Mouse (Mus musculus) c-Kit-positive CD71-positive TER-119-positive erythroid progenitor cells, embryonic 14.5 days (primary cell): ENCODE results near the gene Cnn2.

Experiments used
- DNase-seq: peaks from one replicate; pipeline ENCODE4 v3.0.0-alpha.2; 2013; ENCODE audit warnings: low spot score

Cnn2 gene

GRCm38 (mm10) chr10:79970415-79971182 is 17.8 kb upstream of the Cnn2 start, which contains the start of gene Grin3b:
Gene Grin3b, plus strand, starts transcription at chr10:79970715.
- DNase-seq = no peak

- DNase-seq = no peak
Measured at GRCm38 (mm10) chr10:79971183-79971497, 17.2 kb upstream of the Cnn2 start.

- no peak for DNase-seq
Measured at GRCm38 (mm10) chr10:79972831-79973230, 15.6 kb upstream of the Cnn2 start.

GRCm38 (mm10) chr10:79974087-79974486 is 14.3 kb upstream of the Cnn2 start:
- no peak for DNase-seq

- no peak for DNase-seq
Measured at GRCm38 (mm10) chr10:79974668-79975067, 13.7 kb upstream of the Cnn2 start.

- no peak for DNase-seq
Measured at GRCm38 (mm10) chr10:79976071-79976721, 12.2 kb upstream of the Cnn2 start.

GRCm38 (mm10) chr10:79976722-79977107 is 11.7 kb upstream of the Cnn2 start:
- DNase-seq = no peak

- no peak for DNase-seq
Measured at GRCm38 (mm10) chr10:79977324-79977723, 11.1 kb upstream of the Cnn2 start.

- DNase-seq = no peak
Measured at GRCm38 (mm10) chr10:79978061-79978460, 10.3 kb upstream of the Cnn2 start.

- no peak for DNase-seq
Measured at GRCm38 (mm10) chr10:79979401-79980155, 8.8 kb upstream of the Cnn2 start.

GRCm38 (mm10) chr10:79983205-79983604 is 5.2 kb upstream of the Cnn2 start:
- no peak for DNase-seq

GRCm38 (mm10) chr10:79983670-79984069 is 4.7 kb upstream of the Cnn2 start:
- peak; percentile 77 for DNase-seq

- DNase-seq = peak; percentile 86
Measured at GRCm38 (mm10) chr10:79984195-79984816, 4.1 kb upstream of the Cnn2 start, which contains the start of gene Tmem259. Gene Tmem259, minus strand, starts transcription at chr10:79984330.

- DNase-seq = peak; percentile 98
Measured at GRCm38 (mm10) chr10:79984871-79985270, 3.5 kb upstream of the Cnn2 start.

- peak; percentile 75 for DNase-seq
Measured at GRCm38 (mm10) chr10:79985334-79986231, 2.8 kb upstream of the Cnn2 start.

GRCm38 (mm10) chr10:79986232-79986878 is 2.0 kb upstream of the Cnn2 start:
- peak; percentile 61 for DNase-seq

GRCm38 (mm10) chr10:79986963-79987362 is 1.4 kb upstream of the Cnn2 start:
- peak; percentile 77 for DNase-seq

- DNase-seq = no peak
Measured at GRCm38 (mm10) chr10:79987771-79988505, 446 bp upstream of the Cnn2 start.

GRCm38 (mm10) chr10:79989272-79989786 is 945 bp downstream of the Cnn2 start:
- DNase-seq = no peak

- DNase-seq = no peak
Measured at GRCm38 (mm10) chr10:79989870-79990269, 1.5 kb downstream of the Cnn2 start.
